Mouse (Mus musculus): ENCODE data around the gene Gm614.

GRCm38 (mm10) chrX:101300427-101301030 is 36.7 kb upstream of the Gm614 start:
- no peak for TF ChIP-seq CTCF (conservative IDR thresholded peaks at IDR 0.05; ENCODE audit: insufficient read depth, insufficient read length, low read depth, low read length)
- TF ChIP-seq POLR2A (IDR thresholded peaks at IDR 0.05; ENCODE audit: low read depth, low read length): no peak

Measured in kidney, adult 2 months (tissue).